Mouse (Mus musculus) myocyte (in vitro differentiated cells): ENCODE measurements around the gene Adck2. TPM values are rescaled to one million over a fixed set of nuclear protein-coding genes. Genes with fewer than 3 reads are reported as not detected.

Experiments used
- H3K27me3 ChIP-seq: one replicate; pipeline ENCODE4 v1.6.1; 2011; ENCODE audit not compliant: control insufficient read depth, insufficient read depth, insufficient read length
- H3K36me3 ChIP-seq: one replicate; pipeline ENCODE4 v1.6.1; 2011; ENCODE audit not compliant: control insufficient read depth, insufficient read depth
- H3K4me2 ChIP-seq: one replicate; pipeline ENCODE4 v1.6.1; 2011; ENCODE audit warnings: low read depth, control low read depth
- H3K4me3 ChIP-seq: one replicate; pipeline ENCODE4 v1.5.1; 2011; ENCODE audit warnings: mild to moderate bottlenecking, control low read depth, moderate library complexity
- H3K79me2 ChIP-seq: one replicate; pipeline ENCODE4 v1.6.1; 2011; ENCODE audit not compliant: control insufficient read depth, insufficient read depth
- H3ac ChIP-seq: one replicate; pipeline ENCODE4 v1.6.1; 2011; ENCODE audit not compliant: control insufficient read depth, insufficient read length
- CEBPB ChIP-seq: IDR thresholded peaks from 2 replicates; pipeline ENCODE4 v1.6.1; 2011; ENCODE audit warnings: mild to moderate bottlenecking, moderate library complexity; ENCODE audit not compliant: poor library complexity, insufficient read depth, severe bottlenecking
- E2F4 ChIP-seq: IDR thresholded peaks from one replicate; pipeline ENCODE4 v1.6.1; 2011; ENCODE audit warnings: mild to moderate bottlenecking, control low read depth, moderate library complexity; ENCODE audit not compliant: insufficient read depth
- MAX ChIP-seq: IDR thresholded peaks from one replicate; pipeline ENCODE4 v1.6.1; 2011; ENCODE audit warnings: low read depth, mild to moderate bottlenecking, control low read depth
- MYOD1 ChIP-seq, 3 experiments: IDR thresholded peaks; one replicate each; pipeline ENCODE4 v1.6.1; 2011; ENCODE audit warnings: control low read depth in 2 of 3, low read depth in 2 of 3, mild to moderate bottlenecking in 2 of 3, moderate library complexity in 1 of 3; ENCODE audit not compliant: insufficient read length in 2 of 3, control insufficient read depth in 1 of 3
- MYOG ChIP-seq, 3 experiments: IDR thresholded peaks; one replicate each; pipeline ENCODE4 v1.6.1; 2011; ENCODE audit warnings: control low read depth in 2 of 3, low read depth in 2 of 3, mild to moderate bottlenecking in 2 of 3; ENCODE audit not compliant: insufficient read length in 2 of 3, control insufficient read depth in 1 of 3, insufficient read depth in 1 of 3
- POLR2A ChIP-seq: IDR thresholded peaks from one replicate; pipeline ENCODE4 v1.6.1; 2011; ENCODE audit warnings: low read depth, mild to moderate bottlenecking, control low read depth, moderate library complexity; ENCODE audit not compliant: insufficient read length
- POLR2AphosphoS2 ChIP-seq: IDR thresholded peaks from one replicate; pipeline ENCODE4 v1.6.1; 2011; ENCODE audit warnings: low read depth, control low read depth; ENCODE audit not compliant: insufficient read length
- REST ChIP-seq: IDR thresholded peaks from one replicate; pipeline ENCODE4 v1.6.1; 2011; ENCODE audit warnings: mild to moderate bottlenecking, control low read depth, moderate library complexity; ENCODE audit not compliant: insufficient read depth, insufficient read length
- SRF ChIP-seq: IDR thresholded peaks from one replicate; pipeline ENCODE4 v1.6.1; 2011; ENCODE audit warnings: low read depth; ENCODE audit not compliant: control insufficient read depth, insufficient read length
- TCF12 ChIP-seq: IDR thresholded peaks from one replicate; pipeline ENCODE4 v1.6.1; 2011; ENCODE audit warnings: mild to moderate bottlenecking, control low read depth; ENCODE audit not compliant: poor library complexity, insufficient read depth, severe bottlenecking
- TCF3 ChIP-seq: IDR thresholded peaks from one replicate; pipeline ENCODE4 v1.6.1; 2011; ENCODE audit warnings: low read depth, control low read depth; ENCODE audit not compliant: insufficient read length
- USF1 ChIP-seq: IDR thresholded peaks from one replicate; pipeline ENCODE4 v1.6.1; 2011; ENCODE audit warnings: low read depth, mild to moderate bottlenecking, control low read depth, moderate library complexity
- polyA plus RNA-seq: library from polyadenylated mRNA; unstranded; fragments of >200 nt; fragmentation: generic; extraction: Trizol; gene quantifications from one replicate; pipeline ENCODE4 v1.2.1, GENCODE M21; 2012; ENCODE audit warnings: missing spikeins

Gene Adck2
- polyA plus RNA-seq, 1 experiment: 11.0 TPM

- Histone ChIP-seq H3K4me2 (no peak overlapping the region), H3K79me2 (no peaks in the 10 kb centered on the region), H3K36me3 (peaks cover 11% of the 10 kb centered on the region), H3ac (no peak overlapping the region), H3K27me3 (no peaks in the 10 kb centered on the region), H3K4me3 (no peak overlapping the region)
- TF ChIP-seq MAX: no peak
- TF ChIP-seq MYOG (IDR thresholded peaks at IDR 0.05; ENCODE audit: control insufficient read depth in 1 of 3, insufficient read depth in 1 of 3, insufficient read length in 2 of 3, low read depth in 2 of 3): no peak
- TF ChIP-seq SRF: no peak
- TF ChIP-seq MYOD1 (IDR thresholded peaks at IDR 0.05; ENCODE audit: control insufficient read depth in 1 of 3, insufficient read length in 2 of 3, low read depth in 2 of 3): no peak
- no peak for TF ChIP-seq POLR2A
- TF ChIP-seq POLR2AphosphoS2: no peak
- no peak for TF ChIP-seq CEBPB
- TF ChIP-seq REST: no peak
- TF ChIP-seq TCF3: no peak
- TF ChIP-seq USF1: no peak
- TF ChIP-seq E2F4: no peak
- no peak for TF ChIP-seq TCF12
These were observed 36.5 kb downstream of the Adck2 start for GRCm38 (mm10) chr6:39610207-39610606.

- Histone ChIP-seq H3K4me2 (no peak overlapping the region), H3K36me3 (peaks cover 11% of the 10 kb centered on the region), H3ac (no peak overlapping the region), H3K79me2 (no peaks in the 10 kb centered on the region), H3K27me3 (no peaks in the 10 kb centered on the region), H3K4me3 (no peak overlapping the region)
- TF ChIP-seq SRF: no peak
- no peak for TF ChIP-seq MYOG (IDR thresholded peaks at IDR 0.05; ENCODE audit: control insufficient read depth in 1 of 3, insufficient read depth in 1 of 3, insufficient read length in 2 of 3, low read depth in 2 of 3)
- TF ChIP-seq MYOD1 (IDR thresholded peaks at IDR 0.05; ENCODE audit: control insufficient read depth in 1 of 3, insufficient read length in 2 of 3, low read depth in 2 of 3): no peak
These were observed 37.6 kb downstream of the Adck2 start for GRCm38 (mm10) chr6:39611296-39611695.

Other genes with a start within 250 kb of the Adck2 start
- gene Slc37a3, start 196.2 kb upstream of the Adck2 start, polyA plus RNA-seq: 18.3 TPM
- not detected for gene Rab19, start 192.7 kb upstream of the Adck2 start, polyA plus RNA-seq
- gene Mkrn1, start 153.4 kb upstream of the Adck2 start, polyA plus RNA-seq: 34.7 TPM
- gene Dennd2a, start 16.0 kb upstream of the Adck2 start, polyA plus RNA-seq: 8.4 TPM
- gene Gm42420, start 11.9 kb downstream of the Adck2 start, polyA plus RNA-seq: 0.22 TPM
- 267 TPM for gene Ndufb2, start 18.7 kb downstream of the Adck2 start, polyA plus RNA-seq
- gene Braf, start 151.6 kb downstream of the Adck2 start, polyA plus RNA-seq: 2.7 TPM
- 113 TPM for gene Mrps33, start 237.1 kb downstream of the Adck2 start, polyA plus RNA-seq